Mouse (Mus musculus): Measurements from ENCODE around the gene Crybb1.

GRCm38 (mm10) chr5:112247399-112247798 is 8.2 kb upstream of the Crybb1 start:
- TF ChIP-seq CTCF (IDR thresholded peaks at IDR 0.05; ENCODE audit: low read depth, low read length) = no peak
- TF ChIP-seq TAL1 (conservative IDR thresholded peaks at IDR 0.05; ENCODE audit: low read depth, low read length) = no peak
- TF ChIP-seq GATA2 (IDR thresholded peaks at IDR 0.05; ENCODE audit: borderline replicate concordance, low read depth, low read length) = no peak
- TF ChIP-seq GATA1 (IDR thresholded peaks at IDR 0.05; ENCODE audit: borderline replicate concordance, low read length) = no peak
- no peak for TF ChIP-seq POLR2AphosphoS5 (IDR thresholded peaks at IDR 0.05; ENCODE audit: insufficient replicate concordance, low read depth, low read length)

All from G1E (cell line).